Mouse (Mus musculus): ENCODE data around the gene Jpt1.

Gene Jpt1

GRCm38 (mm10) chr11:115473626-115474275, 40.4 kb downstream of the Jpt1 start:
- peak; percentile 97 for DNase-seq

- DNase-seq: no peak
These were observed 42.0 kb downstream of the Jpt1 start for GRCm38 (mm10) chr11:115472183-115472582.

GRCm38 (mm10) chr11:115467217-115467618, 47.0 kb downstream of the Jpt1 start:
- peak; percentile 22 for DNase-seq

- DNase-seq: peak; percentile 66
These were observed 49.3 kb downstream of the Jpt1 start for GRCm38 (mm10) chr11:115464851-115465250.

GRCm38 (mm10) chr11:115463397-115463796, 50.8 kb downstream of the Jpt1 start:
- DNase-seq: peak; percentile 73

- peak; percentile 86 for DNase-seq
These were observed 51.8 kb downstream of the Jpt1 start, which contains the start of gene Slc16a5 for GRCm38 (mm10) chr11:115462243-115462891. Slc16a5 (plus strand) TSS chr11:115462474.

GRCm38 (mm10) chr11:115461846-115462242, 52.3 kb downstream of the Jpt1 start:
- DNase-seq: peak; percentile 72

- DNase-seq: peak; percentile 61
These were observed 53.2 kb downstream of the Jpt1 start for GRCm38 (mm10) chr11:115460976-115461375.

GRCm38 (mm10) chr11:115457405-115457804, 56.8 kb downstream of the Jpt1 start:
- DNase-seq: peak; percentile 51

- DNase-seq: no peak
These were observed 58.0 kb downstream of the Jpt1 start for GRCm38 (mm10) chr11:115456182-115456581.

- peak; percentile 31 for DNase-seq
These were observed 58.6 kb downstream of the Jpt1 start for GRCm38 (mm10) chr11:115455619-115456018.

- peak; percentile 49 for DNase-seq
These were observed 59.4 kb downstream of the Jpt1 start for GRCm38 (mm10) chr11:115454822-115455221.

- DNase-seq: peak; percentile 61
These were observed 60.9 kb downstream of the Jpt1 start for GRCm38 (mm10) chr11:115453306-115453705.

GRCm38 (mm10) chr11:115452281-115452860, 61.8 kb downstream of the Jpt1 start:
- peak; percentile 53 for DNase-seq

- peak; percentile 79 for DNase-seq
These were observed 62.4 kb downstream of the Jpt1 start for GRCm38 (mm10) chr11:115451781-115452241.

- no peak for DNase-seq
These were observed 64.0 kb downstream of the Jpt1 start for GRCm38 (mm10) chr11:115450176-115450575.

GRCm38 (mm10) chr11:115448998-115449397, 65.2 kb downstream of the Jpt1 start:
- no peak for DNase-seq

- DNase-seq: no peak
These were observed 66.1 kb downstream of the Jpt1 start for GRCm38 (mm10) chr11:115448075-115448474.
